Mouse (Mus musculus) midbrain, embryonic 16.5 days (tissue): Measurements from ENCODE around the gene Lmbrd1. TPM values are rescaled to one million over a fixed set of nuclear protein-coding genes. Genes with fewer than 3 reads are reported as not detected.
"Not testable (repeated sequence)": the region's sequence is repeated elsewhere in the genome, so short reads cannot be mapped to it uniquely, and the experiment has no call there.

Experiments used
- ATAC-seq: fragments of 200-750 bp; cut with Nextera tagmentation; 2 replicates; pipeline ENCODE4 v1.8.0; 2017; ENCODE audit warnings: moderate TSS enrichment
- H3K27ac ChIP-seq: fragments of 300-500 bp; sonication (generic); 2 replicates; pipeline ENCODE4 v1.5.1; 2014; ENCODE audit warnings: mild to moderate bottlenecking, low read length, mixed read lengths
- H3K27me3 ChIP-seq: fragments of 300-500 bp; sonication (generic); 2 replicates; pipeline ENCODE4 v1.6.1; 2014; ENCODE audit warnings: low read depth, low read length, mixed read lengths; ENCODE audit not compliant: control insufficient read depth, insufficient read depth
- H3K36me3 ChIP-seq: fragments of 300-500 bp; sonication (generic); 2 replicates; pipeline ENCODE4 v1.6.1; 2014; ENCODE audit warnings: mild to moderate bottlenecking, low read length, moderate library complexity, mixed read lengths; ENCODE audit not compliant: control insufficient read depth, insufficient read depth
- H3K4me1 ChIP-seq: fragments of 300-500 bp; sonication (generic); 2 replicates; pipeline ENCODE4 v1.6.1; 2014; ENCODE audit warnings: mild to moderate bottlenecking, low read length, mixed read lengths; ENCODE audit not compliant: control insufficient read depth, insufficient read depth
- H3K4me2 ChIP-seq: fragments of 300-500 bp; sonication (generic); 2 replicates; pipeline ENCODE4 v1.6.1; 2014; ENCODE audit warnings: mild to moderate bottlenecking, low read length, mixed read lengths
- H3K4me3 ChIP-seq: fragments of 300-500 bp; sonication (generic); 2 replicates; pipeline ENCODE4 v1.5.1; 2014; ENCODE audit warnings: low read depth, mild to moderate bottlenecking, low read length, moderate library complexity, mixed read lengths
- H3K9ac ChIP-seq: fragments of 300-500 bp; sonication (generic); 2 replicates; pipeline ENCODE4 v1.6.1; 2014; ENCODE audit warnings: low read depth, low read length, mixed read lengths
- H3K9me3 ChIP-seq: fragments of 300-500 bp; sonication (generic); replicated peaks from 2 replicates; pipeline ENCODE4 v1.6.1; 2014; ENCODE audit warnings: mild to moderate bottlenecking, low read length, mixed read lengths; ENCODE audit not compliant: control insufficient read depth, poor library complexity, severe bottlenecking
- WGBS: fragments of 180-500 bp; shearing (Covaris S2); extraction: QIAGEN DNeasy Blood & Tissue Kit; methylation state at CpG from one replicate; pipeline ENCODE4 v1.1.7; 2014; 5-methylcytosine and 5-hydroxymethylcytosine counted together
- polyA plus RNA-seq: library from polyadenylated mRNA; unstranded; fragments of >200 nt; fragmentation: Nextera tagmentation; extraction: Ambion mirVana; gene quantifications from 2 replicates; pipeline ENCODE4 v1.2.1, GENCODE M21; 2015

Lmbrd1 gene
- polyA plus RNA-seq, 1 experiment from 2014 or later, result 57.2 TPM

GRCm38 (mm10) chr1:24807971-24808370 is 129.5 kb downstream of the Lmbrd1 start:
- 96% methylated on average over 21 of the region's 21 CpGs for WGBS
- not testable (repeated sequence) for H3K27ac ChIP-seq, H3K36me3 ChIP-seq, H3K9ac ChIP-seq, H3K4me1 ChIP-seq, H3K4me3 ChIP-seq, H3K27me3 ChIP-seq, H3K4me2 ChIP-seq, H3K9me3 ChIP-seq, ATAC-seq

Other genes starting within 250 kb of the Lmbrd1 start
- gene Col19a1, start 91.2 kb upstream of the Lmbrd1 start, polyA plus RNA-seq, result 1.9 and 2.2 TPM in 2 replicates